Mouse (Mus musculus) erythroblast, embryonic 14.5 days (primary cell): ENCODE results near the gene Dnajc17.

Source experiments
- GATA1 ChIP-seq: IDR thresholded peaks from 2 replicates; pipeline ENCODE4 v1.6.1; 2012; ENCODE audit warnings: low read length, inconsistent platforms, mixed read lengths
- TAL1 ChIP-seq: IDR thresholded peaks from 3 replicates; pipeline ENCODE4 v1.6.1; 2012; ENCODE audit warnings: low read length, inconsistent platforms, mixed read lengths

DNA sequence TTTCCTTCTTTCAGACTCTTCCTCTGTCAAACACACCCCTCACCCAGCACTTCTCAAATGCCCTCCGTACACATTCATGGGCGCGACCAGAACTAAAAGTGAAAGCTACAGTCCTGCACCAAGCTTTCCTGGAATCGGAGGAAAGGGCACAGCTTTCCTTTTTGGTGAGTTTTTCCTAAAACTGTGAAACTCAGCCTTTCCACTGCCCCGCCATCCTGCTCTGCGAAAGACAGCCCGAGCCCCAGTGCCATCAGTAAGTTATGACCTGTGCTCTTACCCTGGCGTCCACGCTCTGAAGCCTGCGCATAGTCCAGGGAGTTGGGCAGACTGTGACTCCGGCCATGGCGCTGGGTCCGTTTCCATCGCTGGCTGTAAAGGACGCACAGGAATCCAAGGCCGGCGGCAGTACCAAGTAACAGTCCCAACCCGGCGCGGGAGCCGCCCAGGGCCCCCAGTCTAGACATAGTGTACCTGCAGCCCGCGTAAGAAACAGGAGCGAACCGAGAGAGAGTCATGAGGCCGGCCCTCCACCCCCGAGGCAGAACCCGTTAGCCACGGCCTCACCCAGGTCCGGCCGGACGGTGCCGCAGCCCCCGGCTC, 52.4 kb downstream of the Dnajc17 start:
- TF ChIP-seq TAL1 (no peak), GATA1 (no peak)
